Mouse (Mus musculus): ENCODE results near the gene Msx2.

GRCm38 (mm10) chr13:53466189-53466866 is 6.5 kb downstream of the Msx2 start:
- TF ChIP-seq POLR2A (IDR thresholded peaks at IDR 0.05; ENCODE audit: extremely low read depth, insufficient read depth, low read length): no peak
- TF ChIP-seq CTCF (IDR thresholded peaks at IDR 0.05; ENCODE audit: extremely low read depth, insufficient read depth, low read length): no peak
